Mouse (Mus musculus): ENCODE data around the gene Lypd6. TPM values are rescaled to one million over a fixed set of nuclear protein-coding genes. Genes with fewer than 3 reads are reported as not detected.

The Lypd6 gene
- polyA plus RNA-seq, 1 experiment from 2014 or later, result 0.28 TPM

- Histone ChIP-seq H3K4me1 (ENCODE audit: insufficient read depth) (no peaks in the 10 kb centered on the region), H3K27me3 (ENCODE audit: insufficient read depth, low read length) (no peaks in the 10 kb centered on the region), H3K36me3 (replicated peaks; ENCODE audit: insufficient read depth, low read length) (no peaks in the 10 kb centered on the region), H3K4me2 (ENCODE audit: low read depth, low read length) (no peak overlapping the region), H3K9me3 (ENCODE audit: low read length) (no peaks in the 10 kb centered on the region), H3K27ac (ENCODE audit: low read depth) (no peak overlapping the region), H3K4me3 (ENCODE audit: low read depth, low read length) (no peak overlapping the region), H3K9ac (replicated peaks) (no peak overlapping the region)
- 50% methylated on average over 5 of the region's 5 CpGs for WGBS (ENCODE audit: insufficient replicate concordance)
- TF ChIP-seq CTCF (IDR thresholded peaks at IDR 0.05; ENCODE audit: low read depth) (no peak), EP300 (IDR thresholded peaks at IDR 0.05; ENCODE audit: low read depth) (no peak)
- no peak for ATAC-seq
- no peak for DNase-seq
Observed at GRCm38 (mm10) chr2:50112427-50112826, 46.2 kb downstream of the Lypd6 start.

GRCm38 (mm10) chr2:50119101-50119500 is 52.9 kb downstream of the Lypd6 start:
- no peak for TF ChIP-seq CTCF (IDR thresholded peaks at IDR 0.05; ENCODE audit: low read depth)
- TF ChIP-seq EP300 (IDR thresholded peaks at IDR 0.05; ENCODE audit: low read depth), result no peak
- 75% methylated on average over 7 of the region's 7 CpGs for WGBS (ENCODE audit: insufficient replicate concordance)

GRCm38 (mm10) chr2:50120839-50121238 is 54.6 kb downstream of the Lypd6 start:
- H3K4me1 ChIP-seq (ENCODE audit: insufficient read depth), result no peaks in the 10 kb centered on the region
- H3K36me3 ChIP-seq (replicated peaks; ENCODE audit: insufficient read depth, low read length), result no peaks in the 10 kb centered on the region
- TF ChIP-seq EP300 (IDR thresholded peaks at IDR 0.05; ENCODE audit: low read depth) (no peak), CTCF (IDR thresholded peaks at IDR 0.05; ENCODE audit: low read depth) (no peak)
- no peak for ATAC-seq
- no peaks in the 10 kb centered on the region for H3K27me3 ChIP-seq (ENCODE audit: insufficient read depth, low read length)
- 67% methylated on average over 9 of the region's 9 CpGs for whole genome bisulfite sequencing (ENCODE audit: insufficient replicate concordance)
- no peak overlapping the region for H3K4me2 ChIP-seq (ENCODE audit: low read depth, low read length)
- no peak for DNase-seq
- H3K4me3 ChIP-seq (ENCODE audit: low read depth, low read length), result no peak overlapping the region
- no peak overlapping the region for H3K9ac ChIP-seq (replicated peaks)
- no peaks in the 10 kb centered on the region for H3K9me3 ChIP-seq (ENCODE audit: low read length)
- H3K27ac ChIP-seq (ENCODE audit: low read depth), result no peak overlapping the region

More at GRCm38 (mm10) chr2:50119101-50119500, 52.9 kb downstream of the Lypd6 start:
- no peak overlapping the region for H3K9ac ChIP-seq (replicated peaks)
- H3K27ac ChIP-seq (ENCODE audit: low read depth), result no peak overlapping the region
- H3K4me1 ChIP-seq (ENCODE audit: insufficient read depth), result no peaks in the 10 kb centered on the region
- ATAC-seq (no peak), DNase-seq (no peak)
- no peaks in the 10 kb centered on the region for H3K36me3 ChIP-seq (replicated peaks; ENCODE audit: insufficient read depth, low read length)
- H3K4me2 ChIP-seq (ENCODE audit: low read depth, low read length), result no peak overlapping the region
- no peaks in the 10 kb centered on the region for H3K9me3 ChIP-seq (ENCODE audit: low read length)
- no peaks in the 10 kb centered on the region for H3K27me3 ChIP-seq (ENCODE audit: insufficient read depth, low read length)
- H3K4me3 ChIP-seq (ENCODE audit: low read depth, low read length), result no peak overlapping the region

GRCm38 (mm10) chr2:50123376-50123775 is 57.1 kb downstream of the Lypd6 start:
- Histone ChIP-seq H3K9ac (replicated peaks) (no peak overlapping the region), H3K36me3 (replicated peaks; ENCODE audit: insufficient read depth, low read length) (no peaks in the 10 kb centered on the region), H3K4me3 (ENCODE audit: low read depth, low read length) (no peak overlapping the region), H3K9me3 (ENCODE audit: low read length) (no peaks in the 10 kb centered on the region), H3K4me1 (ENCODE audit: insufficient read depth) (no peaks in the 10 kb centered on the region), H3K4me2 (ENCODE audit: low read depth, low read length) (no peak overlapping the region), H3K27ac (ENCODE audit: low read depth) (no peak overlapping the region), H3K27me3 (ENCODE audit: insufficient read depth, low read length) (no peaks in the 10 kb centered on the region)
- WGBS (ENCODE audit: insufficient replicate concordance), result 84% methylated on average over 5 of the region's 5 CpGs
- ATAC-seq (no peak), DNase-seq (no peak)
- no peak for TF ChIP-seq CTCF (IDR thresholded peaks at IDR 0.05; ENCODE audit: low read depth)
- TF ChIP-seq EP300 (IDR thresholded peaks at IDR 0.05; ENCODE audit: low read depth), result no peak

GRCm38 (mm10) chr2:50127513-50128175 is 61.4 kb downstream of the Lypd6 start:
- H3K4me2 ChIP-seq (ENCODE audit: low read depth, low read length), result no peak overlapping the region
- no peak overlapping the region for H3K9ac ChIP-seq (replicated peaks)
- no peaks in the 10 kb centered on the region for H3K27me3 ChIP-seq (ENCODE audit: insufficient read depth, low read length)
- DNase-seq (no peak), ATAC-seq (no peak)
- no peak overlapping the region for H3K4me3 ChIP-seq (ENCODE audit: low read depth, low read length)
- no peak overlapping the region for H3K27ac ChIP-seq (ENCODE audit: low read depth)
- no peaks in the 10 kb centered on the region for H3K36me3 ChIP-seq (replicated peaks; ENCODE audit: insufficient read depth, low read length)
- no peak for TF ChIP-seq EP300 (IDR thresholded peaks at IDR 0.05; ENCODE audit: low read depth)
- no peak for TF ChIP-seq CTCF (IDR thresholded peaks at IDR 0.05; ENCODE audit: low read depth)
- H3K4me1 ChIP-seq (ENCODE audit: insufficient read depth), result no peaks in the 10 kb centered on the region
- WGBS (ENCODE audit: insufficient replicate concordance), result 78% methylated on average over 9 of the region's 9 CpGs
- no peaks in the 10 kb centered on the region for H3K9me3 ChIP-seq (ENCODE audit: low read length)

- no peak for ATAC-seq
- no peak for DNase-seq
- Histone ChIP-seq H3K36me3 (replicated peaks; ENCODE audit: insufficient read depth, low read length) (no peaks in the 10 kb centered on the region), H3K4me3 (ENCODE audit: low read depth, low read length) (no peak overlapping the region), H3K9ac (replicated peaks) (no peak overlapping the region), H3K27me3 (ENCODE audit: insufficient read depth, low read length) (no peaks in the 10 kb centered on the region), H3K27ac (ENCODE audit: low read depth) (no peak overlapping the region), H3K4me1 (ENCODE audit: insufficient read depth) (no peaks in the 10 kb centered on the region), H3K4me2 (ENCODE audit: low read depth, low read length) (no peak overlapping the region), H3K9me3 (ENCODE audit: low read length) (no peaks in the 10 kb centered on the region)
- TF ChIP-seq CTCF (IDR thresholded peaks at IDR 0.05; ENCODE audit: low read depth), result no peak
- TF ChIP-seq EP300 (IDR thresholded peaks at IDR 0.05; ENCODE audit: low read depth), result no peak
- 72% methylated on average over 12 of the region's 12 CpGs for WGBS (ENCODE audit: insufficient replicate concordance)
Observed at GRCm38 (mm10) chr2:50128322-50129277, 62.4 kb downstream of the Lypd6 start.

Data from liver, postnatal 0 days (tissue).